Mouse (Mus musculus) liver, embryonic 13.5 days (tissue): ENCODE measurements around the gene Anapc11. TPM values are rescaled to one million over a fixed set of nuclear protein-coding genes. Genes with fewer than 3 reads are reported as not detected.

Experiments
- ATAC-seq: fragments of 200-750 bp; cut with Nextera tagmentation; 2 replicates; pipeline ENCODE4 v1.8.0; 2017; ENCODE audit warnings: low read depth, mild to moderate bottlenecking, moderate number of reproducible peaks, moderate library complexity
- DNase-seq: peaks from one replicate; pipeline ENCODE4 v3.0.0; 2022
- H3K27ac ChIP-seq: fragments of 300-500 bp; sonication (generic); 2 replicates; pipeline ENCODE4 v1.5.1; 2015; ENCODE audit warnings: moderate library complexity, mild to moderate bottlenecking, inconsistent platforms
- H3K27me3 ChIP-seq: fragments of 300-500 bp; sonication (generic); 2 replicates; pipeline ENCODE4 v1.6.1; 2015; ENCODE audit warnings: mild to moderate bottlenecking, inconsistent platforms
- H3K36me3 ChIP-seq: fragments of 300-500 bp; sonication (generic); 2 replicates; pipeline ENCODE4 v1.6.1; 2015; ENCODE audit warnings: mild to moderate bottlenecking, inconsistent platforms
- H3K4me1 ChIP-seq: fragments of 300-500 bp; sonication (generic); replicated peaks from 2 replicates; pipeline ENCODE4 v1.6.1; 2015; ENCODE audit warnings: inconsistent platforms
- H3K4me2 ChIP-seq: fragments of 300-500 bp; sonication (generic); 2 replicates; pipeline ENCODE4 v1.6.1; 2015; ENCODE audit warnings: inconsistent platforms, mild to moderate bottlenecking, moderate library complexity
- H3K4me3 ChIP-seq: fragments of 300-500 bp; sonication (generic); replicated peaks from 2 replicates; pipeline ENCODE4 v1.5.1; 2015; ENCODE audit warnings: mild to moderate bottlenecking, inconsistent platforms
- H3K9ac ChIP-seq: fragments of 300-500 bp; sonication (generic); 2 replicates; pipeline ENCODE4 v1.6.1; 2015; ENCODE audit warnings: mild to moderate bottlenecking, inconsistent platforms
- H3K9me3 ChIP-seq: fragments of 300-500 bp; sonication (generic); replicated peaks from 2 replicates; pipeline ENCODE4 v1.6.1; 2016; ENCODE audit warnings: inconsistent platforms
- WGBS: fragments of 180-500 bp; shearing (Covaris S2); methylation state at CpG from one replicate; pipeline ENCODE4 v1.1.7; 2015; ENCODE audit not compliant: insufficient replicate concordance; 5-methylcytosine and 5-hydroxymethylcytosine counted together
- polyA plus RNA-seq: library from polyadenylated mRNA; unstranded; fragments of >200 nt; fragmentation: Nextera tagmentation; extraction: Ambion mirVana; gene quantifications from 2 replicates; pipeline ENCODE4 v1.2.1, GENCODE M21; 2015

Gene Anapc11
- polyA plus RNA-seq, 1 experiment from 2014 or later = 102 TPM

GRCm38 (mm10) chr11:120622805-120623204 is 24.6 kb downstream of the Anapc11 start:
- 90% methylated on average over 6 of the region's 6 CpGs for WGBS
- peak overlapping the region; percentile 94; the same call in 1 of the 2 replicates for H3K4me2 ChIP-seq
- ATAC-seq (no peak), DNase-seq (no peak)
- peaks cover 77% of the 10 kb centered on the region for H3K36me3 ChIP-seq
- H3K4me3 ChIP-seq = no peak overlapping the region
- peaks cover 58% of the 10 kb centered on the region for H3K4me1 ChIP-seq
- H3K27ac ChIP-seq = no peak overlapping the region
- 0 out of 2 replicates have a peak overlapping the region, but pooled peaks have one; percentile 99 for H3K9ac ChIP-seq
- H3K27me3 ChIP-seq = no peaks in the 10 kb centered on the region
- H3K9me3 ChIP-seq = no peaks in the 10 kb centered on the region

- DNase-seq (peak; percentile 70), ATAC-seq (peak; percentile 81)
- Histone ChIP-seq H3K4me2 (peak overlapping the region; percentile 94), H3K9me3 (no peaks in the 10 kb centered on the region), H3K27ac (peak overlapping the region; percentile 97), H3K27me3 (no peaks in the 10 kb centered on the region), H3K36me3 (peaks cover 75% of the 10 kb centered on the region), H3K9ac (peak overlapping the region; percentile 99), H3K4me1 (peaks cover 60% of the 10 kb centered on the region), H3K4me3 (peak overlapping the region; percentile 100)
- WGBS = 10% methylated on average over 30 of the region's 30 CpGs
Observed at GRCm38 (mm10) chr11:120623961-120624679, 25.9 kb downstream of the Anapc11 start.

- Histone ChIP-seq H3K27ac (peak overlapping the region; percentile 97), H3K9ac (peak overlapping the region; percentile 99), H3K4me3 (peak overlapping the region; percentile 100), H3K27me3 (no peaks in the 10 kb centered on the region), H3K9me3 (no peaks in the 10 kb centered on the region), H3K4me2 (peak overlapping the region; percentile 94), H3K36me3 (peaks cover 76% of the 10 kb centered on the region), H3K4me1 (peaks cover 66% of the 10 kb centered on the region)
- ATAC-seq (peak; percentile 66), DNase-seq (peak; percentile 77)
- under 1% methylated on average over 53 of the region's 53 CpGs for WGBS
Observed at GRCm38 (mm10) chr11:120624680-120625111, 26.5 kb downstream of the Anapc11 start.

DNA sequence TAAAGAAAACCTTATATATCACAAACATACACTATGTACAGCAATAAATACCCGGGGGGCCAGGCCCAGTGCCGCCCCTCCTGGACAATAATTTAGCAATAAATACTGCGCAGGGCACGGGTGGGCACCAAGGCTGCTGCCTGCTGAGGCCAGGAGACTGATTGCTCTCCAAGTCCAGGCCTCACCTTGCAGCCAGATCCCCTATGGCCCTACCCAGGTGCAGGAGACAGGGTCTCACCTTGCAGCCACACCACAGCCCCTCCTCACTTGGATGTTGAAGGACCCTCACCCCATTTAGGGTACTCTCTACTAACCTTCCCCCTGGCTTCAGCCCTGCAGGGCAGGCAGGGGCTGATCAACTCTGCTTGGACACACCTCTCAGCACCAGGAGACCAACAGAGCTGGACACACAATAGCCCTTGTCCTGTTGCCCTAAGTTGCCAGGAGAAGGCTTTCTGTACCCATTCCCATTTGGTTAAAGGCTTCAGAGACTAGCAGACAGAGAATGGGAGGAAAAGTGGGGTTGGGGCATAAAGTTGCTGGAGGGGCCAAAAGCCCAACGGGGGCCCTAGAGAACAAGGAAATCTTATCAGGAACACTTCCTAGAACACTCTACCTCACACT is 27.0 kb downstream of the Anapc11 start, which contains the start of gene Sirt7:
Sirt7 (minus strand) TSS at position 89 of the 624 bp plus-strand sequence.
- no peak for ATAC-seq
- H3K4me3 ChIP-seq = peak within 1 kb of the TSS; percentile 100
- H3K9ac ChIP-seq = peak within 1 kb of the TSS; percentile 99
- H3K27me3 ChIP-seq = no peaks in the 10 kb centered on the region
- no peak for DNase-seq
- peak within 1 kb of the TSS; percentile 97 for H3K27ac ChIP-seq
- WGBS = 8% methylated on average over 5 of the region's 5 CpGs
- H3K36me3 ChIP-seq = peaks cover 70% of the 10 kb centered on the region
- H3K4me2 ChIP-seq = peak within 1 kb of the TSS; percentile 94
- peaks cover 71% of the 10 kb centered on the region for H3K4me1 ChIP-seq
- H3K9me3 ChIP-seq = no peaks in the 10 kb centered on the region

GRCm38 (mm10) chr11:120626785-120627467 is 28.7 kb downstream of the Anapc11 start:
- Histone ChIP-seq H3K27ac (peak overlapping the region; percentile 97), H3K36me3 (peaks cover 53% of the 10 kb centered on the region), H3K9me3 (no peaks in the 10 kb centered on the region), H3K4me2 (peak overlapping the region; percentile 50), H3K4me3 (no peak overlapping the region; the same call in 1 of the 2 replicates), H3K4me1 (peaks cover 88% of the 10 kb centered on the region), H3K9ac (peak overlapping the region; percentile 56), H3K27me3 (no peaks in the 10 kb centered on the region)
- no peak for DNase-seq
- no peak for ATAC-seq
- WGBS = 84% methylated on average over 11 of the region's 11 CpGs

DNA sequence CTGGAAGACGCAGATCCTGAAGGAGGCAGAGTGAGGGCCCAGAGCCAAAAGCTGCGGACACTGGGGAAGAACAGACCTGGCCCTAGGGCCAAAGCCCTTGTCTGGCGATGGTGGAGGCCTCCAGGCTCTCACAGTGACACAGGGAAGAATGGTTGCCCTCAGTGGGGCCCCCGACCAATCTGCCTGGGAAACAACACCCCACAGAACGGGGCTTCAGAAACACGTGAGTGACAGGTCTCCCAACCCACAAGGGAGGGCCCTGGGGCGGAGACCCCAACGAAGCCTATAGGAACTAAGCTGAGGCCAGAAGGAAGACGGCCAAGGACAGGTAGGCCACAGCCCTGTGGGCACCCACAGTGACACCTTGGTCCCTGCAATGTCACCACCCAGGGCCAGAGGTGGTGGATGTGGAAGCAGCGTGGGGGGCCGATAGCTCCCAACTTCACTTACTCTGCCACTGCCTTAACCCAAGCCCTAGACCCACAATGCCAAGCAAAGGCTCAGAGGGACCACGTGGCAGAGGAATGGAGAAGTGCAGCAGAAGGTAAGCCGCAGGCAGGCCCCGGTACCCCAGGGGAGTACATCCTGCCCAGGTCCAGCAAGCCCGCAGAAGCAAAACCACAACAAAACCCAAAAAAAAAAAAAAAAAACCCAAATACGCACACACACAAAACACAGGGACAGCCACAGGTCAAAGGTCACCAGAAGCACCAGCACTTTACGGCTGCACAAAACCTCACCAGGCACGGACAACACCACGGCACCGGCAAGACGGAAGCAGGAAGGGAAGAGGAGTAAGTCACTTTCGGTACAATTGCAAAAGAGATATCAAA is 29.5 kb downstream of the Anapc11 start:
- ATAC-seq (no peak), DNase-seq (no peak)
- peak overlapping the region; percentile 50 for H3K4me2 ChIP-seq
- H3K4me1 ChIP-seq = peaks cover 89% of the 10 kb centered on the region
- H3K4me3 ChIP-seq = peak overlapping the region; percentile 29
- peaks cover 46% of the 10 kb centered on the region for H3K36me3 ChIP-seq
- H3K27ac ChIP-seq = peak overlapping the region; percentile 97
- no peaks in the 10 kb centered on the region for H3K27me3 ChIP-seq
- WGBS = 37% methylated on average over 22 of the region's 22 CpGs
- H3K9ac ChIP-seq = peak overlapping the region; percentile 56
- no peaks in the 10 kb centered on the region for H3K9me3 ChIP-seq

DNA sequence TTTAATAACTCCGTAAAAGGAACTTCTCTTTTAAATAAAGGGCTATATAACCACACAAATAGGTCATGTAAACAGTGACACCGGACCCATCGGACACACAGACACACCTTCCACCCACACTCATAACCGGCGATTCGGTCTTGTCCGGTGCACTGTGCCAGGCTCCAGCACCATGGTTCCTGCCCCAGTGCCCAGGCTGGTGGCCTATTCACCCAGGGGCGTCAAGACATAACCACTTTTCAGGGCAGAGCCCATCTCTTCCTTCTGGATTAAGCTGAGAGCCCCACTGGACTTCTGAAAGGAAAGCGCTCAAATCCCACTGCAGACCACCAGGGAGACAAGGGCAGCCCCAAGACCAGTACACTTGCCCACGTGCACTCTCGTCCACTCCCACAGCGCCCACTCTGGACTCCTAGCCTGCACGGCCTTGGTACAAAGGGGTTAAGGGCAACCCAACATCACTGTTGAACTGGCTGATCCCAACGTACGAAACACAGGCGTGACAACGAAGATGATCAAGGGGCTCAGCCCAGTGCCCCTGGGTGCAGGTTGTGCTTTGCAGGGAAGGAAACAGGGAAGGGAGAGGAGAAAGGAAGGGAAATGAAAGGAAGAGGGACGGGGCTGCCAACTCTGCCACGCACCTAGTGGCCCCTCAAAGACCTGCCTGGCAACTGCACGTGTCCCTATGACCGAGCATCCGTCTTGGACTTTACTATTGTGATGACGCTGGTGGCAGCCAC is 30.6 kb downstream of the Anapc11 start:
- peaks cover 35% of the 10 kb centered on the region for H3K36me3 ChIP-seq
- no peaks in the 10 kb centered on the region for H3K27me3 ChIP-seq
- peak overlapping the region; percentile 99 for H3K9ac ChIP-seq
- ATAC-seq = no peak
- H3K4me2 ChIP-seq = peak overlapping the region; percentile 85
- peaks cover 80% of the 10 kb centered on the region for H3K4me1 ChIP-seq
- peak overlapping the region; percentile 100 for H3K27ac ChIP-seq
- 82% methylated on average over 23 of the region's 23 CpGs for WGBS
- peak overlapping the region; percentile 91 for H3K4me3 ChIP-seq
- no peak for DNase-seq
- no peaks in the 10 kb centered on the region for H3K9me3 ChIP-seq

DNA sequence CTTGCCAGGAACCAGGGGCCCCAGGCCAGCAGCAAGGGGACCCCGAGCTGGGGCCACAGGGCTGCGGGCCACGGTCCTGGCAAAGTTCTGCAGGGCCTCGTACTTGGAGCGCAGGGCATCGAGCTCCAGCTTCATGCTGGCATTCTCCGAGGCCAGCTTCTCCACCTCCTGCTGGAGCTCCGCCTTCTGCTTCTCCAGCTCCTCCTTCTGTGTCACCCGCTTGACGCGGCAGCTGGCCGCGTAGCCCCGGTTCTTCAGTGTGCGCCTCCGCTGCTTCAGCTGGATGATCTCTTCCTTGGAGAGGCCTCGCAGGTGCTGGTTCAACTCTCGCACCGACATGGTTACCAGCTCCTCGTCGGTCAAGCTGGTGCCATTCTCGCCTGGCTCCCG is 31.1 kb downstream of the Anapc11 start:
- DNase-seq = peak; percentile 70
- peaks cover 34% of the 10 kb centered on the region for H3K36me3 ChIP-seq
- no peaks in the 10 kb centered on the region for H3K27me3 ChIP-seq
- H3K27ac ChIP-seq = peak overlapping the region; percentile 100
- no peaks in the 10 kb centered on the region for H3K9me3 ChIP-seq
- ATAC-seq = 0 out of 2 replicates have a peak, but pooled peaks have one; percentile 8
- 40% methylated on average over 23 of the region's 23 CpGs for whole genome bisulfite sequencing
- peak overlapping the region; percentile 91 for H3K4me3 ChIP-seq
- peaks cover 80% of the 10 kb centered on the region for H3K4me1 ChIP-seq
- H3K9ac ChIP-seq = peak overlapping the region; percentile 99
- H3K4me2 ChIP-seq = peak overlapping the region; percentile 85

DNA sequence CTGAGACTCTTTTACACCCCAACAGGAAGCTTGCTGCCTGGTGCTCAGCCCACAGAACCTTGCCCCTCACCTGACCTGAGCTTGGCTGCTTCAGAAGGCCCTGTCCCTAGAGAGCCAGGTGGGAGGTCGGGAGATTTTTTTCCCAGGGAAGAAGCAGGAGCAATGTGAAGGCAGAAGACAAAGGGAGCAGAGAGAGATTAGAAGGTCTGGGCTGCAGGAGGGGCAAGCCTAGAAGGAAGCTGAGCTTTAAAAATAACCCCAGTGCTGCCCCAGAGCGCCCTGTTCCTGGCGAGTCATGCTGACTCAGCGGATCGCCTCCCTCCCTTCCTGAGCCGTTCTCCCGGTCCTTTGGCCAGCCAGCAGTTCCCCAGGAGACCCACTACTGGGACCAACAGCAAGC is 31.7 kb downstream of the Anapc11 start:
- Histone ChIP-seq H3K4me2 (peak overlapping the region; percentile 85), H3K27ac (peak overlapping the region; percentile 100), H3K9me3 (no peaks in the 10 kb centered on the region), H3K27me3 (no peaks in the 10 kb centered on the region), H3K4me3 (peak overlapping the region; percentile 91), H3K36me3 (peaks cover 34% of the 10 kb centered on the region), H3K4me1 (peaks cover 86% of the 10 kb centered on the region), H3K9ac (peak overlapping the region; percentile 99)
- peak; percentile 61 for ATAC-seq
- DNase-seq = peak; percentile 82
- 4% methylated on average over 7 of the region's 7 CpGs for WGBS

GRCm38 (mm10) chr11:120630401-120630871 is 32.2 kb downstream of the Anapc11 start:
- Histone ChIP-seq H3K9me3 (no peaks in the 10 kb centered on the region), H3K27me3 (no peaks in the 10 kb centered on the region), H3K27ac (peak overlapping the region; percentile 100), H3K4me2 (peak overlapping the region; percentile 85), H3K9ac (peak overlapping the region; percentile 99), H3K36me3 (peaks cover 34% of the 10 kb centered on the region), H3K4me1 (peaks cover 85% of the 10 kb centered on the region), H3K4me3 (peak overlapping the region; percentile 91)
- WGBS = 20% methylated on average over 5 of the region's 5 CpGs
- ATAC-seq (peak; percentile 34), DNase-seq (peak; percentile 49)
